Mouse (Mus musculus): ENCODE data around the gene Stxbp3. TPM values are rescaled to one million over a fixed set of nuclear protein-coding genes. Genes with fewer than 3 reads are reported as not detected.

Stxbp3 gene
- total RNA-seq, 1 experiment from 2014 or later: 112 TPM

- no peak for ATAC-seq (ENCODE audit: extremely low read depth, insufficient number of reproducible peaks, low FRiP score, poor library complexity, severe bottlenecking)
These were observed 24.7 kb downstream of the Stxbp3 start for GRCm38 (mm10) chr3:108815631-108816030.

- ATAC-seq (ENCODE audit: extremely low read depth, insufficient number of reproducible peaks, low FRiP score, poor library complexity, severe bottlenecking): no peak
These were observed 29.5 kb downstream of the Stxbp3 start for GRCm38 (mm10) chr3:108810747-108811263.

- ATAC-seq (ENCODE audit: extremely low read depth, insufficient number of reproducible peaks, low FRiP score, poor library complexity, severe bottlenecking): no peak
These were observed 34.7 kb downstream of the Stxbp3 start for GRCm38 (mm10) chr3:108805622-108806021.

- no peak for ATAC-seq (ENCODE audit: extremely low read depth, insufficient number of reproducible peaks, low FRiP score, poor library complexity, severe bottlenecking)
These were observed 42.0 kb downstream of the Stxbp3 start for GRCm38 (mm10) chr3:108798375-108798774.

GRCm38 (mm10) chr3:108797723-108798122 lies 42.6 kb downstream of the Stxbp3 start:
- peak; percentile 79 for ATAC-seq (ENCODE audit: extremely low read depth, insufficient number of reproducible peaks, low FRiP score, poor library complexity, severe bottlenecking)

- ATAC-seq (ENCODE audit: extremely low read depth, insufficient number of reproducible peaks, low FRiP score, poor library complexity, severe bottlenecking): no peak
These were observed 43.9 kb downstream of the Stxbp3 start for GRCm38 (mm10) chr3:108796386-108796785.

GRCm38 (mm10) chr3:108795554-108796299 lies 44.6 kb downstream of the Stxbp3 start:
- ATAC-seq (ENCODE audit: extremely low read depth, insufficient number of reproducible peaks, low FRiP score, poor library complexity, severe bottlenecking): no peak

GRCm38 (mm10) chr3:108794780-108795179 lies 45.5 kb downstream of the Stxbp3 start:
- no peak for ATAC-seq (ENCODE audit: extremely low read depth, insufficient number of reproducible peaks, low FRiP score, poor library complexity, severe bottlenecking)

GRCm38 (mm10) chr3:108792420-108792819 lies 47.9 kb downstream of the Stxbp3 start:
- ATAC-seq (ENCODE audit: extremely low read depth, insufficient number of reproducible peaks, low FRiP score, poor library complexity, severe bottlenecking): no peak

- no peak for ATAC-seq (ENCODE audit: extremely low read depth, insufficient number of reproducible peaks, low FRiP score, poor library complexity, severe bottlenecking)
These were observed 49.1 kb downstream of the Stxbp3 start for GRCm38 (mm10) chr3:108791054-108791706.

- no peak for ATAC-seq (ENCODE audit: extremely low read depth, insufficient number of reproducible peaks, low FRiP score, poor library complexity, severe bottlenecking)
These were observed 49.8 kb downstream of the Stxbp3 start for GRCm38 (mm10) chr3:108790499-108790898.

- no peak for ATAC-seq (ENCODE audit: extremely low read depth, insufficient number of reproducible peaks, low FRiP score, poor library complexity, severe bottlenecking)
These were observed 51.0 kb downstream of the Stxbp3 start for GRCm38 (mm10) chr3:108789299-108789698.

- ATAC-seq (ENCODE audit: extremely low read depth, insufficient number of reproducible peaks, low FRiP score, poor library complexity, severe bottlenecking): no peak
These were observed 51.9 kb downstream of the Stxbp3 start for GRCm38 (mm10) chr3:108788455-108788794.

- ATAC-seq (ENCODE audit: extremely low read depth, insufficient number of reproducible peaks, low FRiP score, poor library complexity, severe bottlenecking): no peak
These were observed 52.4 kb downstream of the Stxbp3 start for GRCm38 (mm10) chr3:108787754-108788454.

GRCm38 (mm10) chr3:108786520-108786919 lies 53.8 kb downstream of the Stxbp3 start:
- no peak for ATAC-seq (ENCODE audit: extremely low read depth, insufficient number of reproducible peaks, low FRiP score, poor library complexity, severe bottlenecking)

- no peak for ATAC-seq (ENCODE audit: extremely low read depth, insufficient number of reproducible peaks, low FRiP score, poor library complexity, severe bottlenecking)
These were observed 57.9 kb downstream of the Stxbp3 start for GRCm38 (mm10) chr3:108782364-108782895.

GRCm38 (mm10) chr3:108781884-108782270 lies 58.4 kb downstream of the Stxbp3 start:
- ATAC-seq (ENCODE audit: extremely low read depth, insufficient number of reproducible peaks, low FRiP score, poor library complexity, severe bottlenecking): no peak

- ATAC-seq (ENCODE audit: extremely low read depth, insufficient number of reproducible peaks, low FRiP score, poor library complexity, severe bottlenecking): no peak
These were observed 59.0 kb downstream of the Stxbp3 start for GRCm38 (mm10) chr3:108781238-108781883.

Measured in neutrophil, adult 5-6 weeks (primary cell).